In genomic region chr1:132195681-132196080, GRCm38 (mm10) we compare ENCODE assay signal across 21 mouse cellular contexts. TPM values are rescaled to one million over a fixed set of nuclear protein-coding genes. Genes with fewer than 3 reads are reported as not detected.
DNase-seq lines count a peak whose midpoint lies in the region; ATAC-seq and TF ChIP-seq lines count a peak whose summit lies in the region.
"Had no signal": no experiment of that assay in that cellular context is flagged by ENCODE, and none has a peak within 500 bp of the region (broad histone marks: within the 10 kb centered on the region; RNA-seq: fewer than 3 reads in every experiment).

No protein-coding gene starts in this region.

- no peaks in the 10 kb centered on the region for H3K79me2 ChIP-seq in myocyte (ENCODE audit: control insufficient read depth, insufficient read depth)

- H3K27ac ChIP-seq in kidney, embryonic 16.5 days (ENCODE audit: low read length), result peak overlapping the region; percentile 43; the same call in 1 of the 2 replicates
- H3K27ac ChIP-seq in hindbrain, embryonic 14.5 days, result peak overlapping the region; percentile 9; the same call in 1 of the 2 replicates
- no peak overlapping the region for H3K27ac ChIP-seq in kidney, adult 2 months (ENCODE audit: insufficient read depth, low read depth, low read length)
- H3K27ac ChIP-seq: liver, embryonic 14.5 days had no signal

- H3K4me3 ChIP-seq in kidney, embryonic 16.5 days (ENCODE audit: low read length), result no peak overlapping the region
- H3K4me3 ChIP-seq in hindbrain, embryonic 14.5 days (replicated peaks; ENCODE audit: low read length), result no peak overlapping the region
- H3K4me3 ChIP-seq in myocyte, result no peak overlapping the region
- H3K4me3 ChIP-seq in kidney, adult 2 months (ENCODE audit: insufficient read depth, low read depth, low read length), result no peak overlapping the region
- H3K4me3 ChIP-seq: erythroblast, embryonic 14.5 days had no signal

- no peak for TF ChIP-seq CTCF in kidney, adult 2 months (conservative IDR thresholded peaks at IDR 0.05; ENCODE audit: insufficient read depth, insufficient read length, low read depth, low read length)

- no peak for TF ChIP-seq POLR2A in myocyte (IDR thresholded peaks at IDR 0.05; ENCODE audit: insufficient read length, low read depth)
- TF ChIP-seq POLR2A in kidney, adult 2 months (IDR thresholded peaks at IDR 0.05; ENCODE audit: low read depth, low read length), result no peak

- no peaks in the 10 kb centered on the region for H3K36me3 ChIP-seq in kidney, embryonic 16.5 days (ENCODE audit: insufficient read depth, low read length)
- H3K36me3 ChIP-seq in hindbrain, embryonic 14.5 days (replicated peaks; ENCODE audit: control insufficient read depth, insufficient read depth), result no peaks in the 10 kb centered on the region
- no peaks in the 10 kb centered on the region for H3K36me3 ChIP-seq in myocyte (ENCODE audit: control insufficient read depth, insufficient read depth)
- H3K36me3 ChIP-seq in kidney, adult 2 months (ENCODE audit: control insufficient read depth, insufficient read depth, low read length), result no peaks in the 10 kb centered on the region

- DNase-seq in kidney, adult 18-20 months, result no peak
- peak; percentile 51 for DNase-seq in ZHBTc4 (ENCODE audit: low read depth, low spot score)
- no peak for DNase-seq in hindbrain, embryonic 14.5 days (ENCODE audit: low spot score)
- DNase-seq in kidney, adult 2 months, result no peak
- no peak for DNase-seq in layer of hippocampus, postnatal 36 days
- DNase-seq in thymus, postnatal 36 days, result no peak
- DNase-seq: adrenal gland, postnatal 10 days; gastrocnemius, postnatal 14 days; kidney, postnatal 4 days; right cerebral cortex, adult 18-20 months; thymus, postnatal 4 days had no signal

- WGBS in kidney, embryonic 16.5 days, result 42% methylated on average over 5 of the region's 5 CpGs
- WGBS in hindbrain, embryonic 14.5 days, result 33% methylated on average over 5 of the region's 5 CpGs
- WGBS in kidney, adult 2 months, result 71% methylated on average over 5 of the region's 5 CpGs

- no peak for ATAC-seq in kidney, embryonic 16.5 days (ENCODE audit: low FRiP score, low TSS enrichment)
- ATAC-seq in hindbrain, embryonic 14.5 days (ENCODE audit: low FRiP score), result no peak
- ATAC-seq: inflammation-experienced regulatory T-cells, adult 6 months had no signal

- H3K9ac ChIP-seq in kidney, embryonic 16.5 days (replicated peaks; ENCODE audit: low read length), result no peak overlapping the region
- H3K9ac ChIP-seq in hindbrain, embryonic 14.5 days, result peak overlapping the region; percentile 41
- H3K9ac ChIP-seq: liver, embryonic 14.5 days had no signal

- peaks cover 35% of the 10 kb centered on the region for H3K4me1 ChIP-seq in kidney, embryonic 16.5 days (ENCODE audit: insufficient read depth, low read length)
- peaks cover 76% of the 10 kb centered on the region for H3K4me1 ChIP-seq in hindbrain, embryonic 14.5 days (replicated peaks; ENCODE audit: control insufficient read depth, insufficient read depth, low read length)
- H3K4me1 ChIP-seq in kidney, adult 2 months (ENCODE audit: control insufficient read depth, insufficient read depth, low read length), result no peaks in the 10 kb centered on the region

- H3ac ChIP-seq in myocyte (ENCODE audit: control insufficient read depth, insufficient read length), result no peak overlapping the region

- H3K4me2 ChIP-seq in kidney, embryonic 16.5 days (replicated peaks; ENCODE audit: low read depth, low read length), result no peak overlapping the region
- H3K4me2 ChIP-seq in hindbrain, embryonic 14.5 days (replicated peaks), result peak overlapping the region; percentile 83
- H3K4me2 ChIP-seq in myocyte (ENCODE audit: low read depth), result peak overlapping the region; percentile 20

- H3K9me3 ChIP-seq in kidney, embryonic 16.5 days (ENCODE audit: low read length), result no peaks in the 10 kb centered on the region
- H3K9me3 ChIP-seq in hindbrain, embryonic 14.5 days (ENCODE audit: control insufficient read depth, low read length), result no peaks in the 10 kb centered on the region

- peaks cover 67% of the 10 kb centered on the region for H3K27me3 ChIP-seq in kidney, embryonic 16.5 days (ENCODE audit: insufficient read depth, low read length)
- no peaks in the 10 kb centered on the region for H3K27me3 ChIP-seq in hindbrain, embryonic 14.5 days (ENCODE audit: control insufficient read depth, insufficient read depth, low read length)
- peaks cover 18% of the 10 kb centered on the region for H3K27me3 ChIP-seq in myocyte (ENCODE audit: control insufficient read depth, insufficient read depth, insufficient read length)
- peaks cover 2% of the 10 kb centered on the region; the same call in 1 of the 2 replicates for H3K27me3 ChIP-seq in kidney, adult 2 months (replicated peaks; ENCODE audit: control insufficient read depth, insufficient read depth, low read length)

TF ChIP-seq in myocyte, 11 proteins besides CTCF, POLR2A, EP300 and RAD21:
- TF ChIP-seq SRF (IDR thresholded peaks at IDR 0.05; ENCODE audit: control insufficient read depth, insufficient read length, low read depth), result no peak
- TF ChIP-seq MAX (IDR thresholded peaks at IDR 0.05; ENCODE audit: low read depth), result no peak
- no peak for TF ChIP-seq MYOD1 (IDR thresholded peaks at IDR 0.05; ENCODE audit: control insufficient read depth in 1 of 3, insufficient read length in 2 of 3, low read depth in 2 of 3)

RNA-seq across cellular contexts. Expression of gene AC124108.1, which starts 4.4 kb away (rescaled TPM):
- polyA plus RNA-seq in kidney, embryonic 16.5 days (2015; fragmentation: Nextera tagmentation; extraction: Ambion mirVana), result 0.10 and 0.13 TPM in 2 replicates
- polyA plus RNA-seq in hindbrain, embryonic 14.5 days (2014; fragmentation: Nextera tagmentation; extraction: Ambion mirVana), result 3.6 and 3.8 TPM in 2 replicates
- 0.82 TPM for polyA plus RNA-seq in myocyte (2012; fragmentation: generic; extraction: Trizol)
- not detected in 2 replicates for polyA plus RNA-seq in kidney, adult 2 months (2012; rRNA removed)
- under 1 TPM; 0.46 to 0.50 TPM for total RNA-seq in layer of hippocampus, postnatal 36 days (2021)
- total RNA-seq: common myeloid progenitor, adult 5-6 weeks; gastrocnemius, postnatal 14 days; monocyte, adult 5-6 weeks had no signal
- polyA plus RNA-seq: erythroblast, embryonic 14.5 days; heart, embryonic 14.5 days; inflammation-experienced regulatory T-cells, adult 6 months; liver, embryonic 14.5 days had no signal

RNA-seq across cellular contexts. Expression of gene Lemd1, which starts 4.5 kb away (rescaled TPM):
- 0.21 and 0.32 TPM in 2 replicates for polyA plus RNA-seq in kidney, embryonic 16.5 days (2015; fragmentation: Nextera tagmentation; extraction: Ambion mirVana)
- 15.9 and 22.1 TPM in 2 replicates for polyA plus RNA-seq in hindbrain, embryonic 14.5 days (2014; fragmentation: Nextera tagmentation; extraction: Ambion mirVana)
- polyA plus RNA-seq in myocyte (2012; fragmentation: generic; extraction: Trizol), result 0.49 TPM
- polyA plus RNA-seq in kidney, adult 2 months (2012; rRNA removed), result not detected in 2 replicates
- total RNA-seq in layer of hippocampus, postnatal 36 days (2021), result under 1 TPM in 1 of 2 experiments, not detected in 1; 0.58 TPM
- total RNA-seq: common myeloid progenitor, adult 5-6 weeks; gastrocnemius, postnatal 14 days; monocyte, adult 5-6 weeks had no signal
- polyA plus RNA-seq: erythroblast, embryonic 14.5 days; heart, embryonic 14.5 days; inflammation-experienced regulatory T-cells, adult 6 months; liver, embryonic 14.5 days had no signal

RNA-seq across cellular contexts. Expression of gene Gm10188, which starts 33.9 kb away (rescaled TPM):
- polyA plus RNA-seq in kidney, embryonic 16.5 days (2015; fragmentation: Nextera tagmentation; extraction: Ambion mirVana), result not detected in 2 replicates
- polyA plus RNA-seq in hindbrain, embryonic 14.5 days (2014; fragmentation: Nextera tagmentation; extraction: Ambion mirVana), result 0.39 and 0.47 TPM in 2 replicates
- polyA plus RNA-seq in myocyte (2012; fragmentation: generic; extraction: Trizol), result not detected
- not detected in 2 replicates for polyA plus RNA-seq in kidney, adult 2 months (2012; rRNA removed)
- total RNA-seq in layer of hippocampus, postnatal 36 days (2021), result not detected
- total RNA-seq: adrenal gland, postnatal 10 days; common myeloid progenitor, adult 5-6 weeks; gastrocnemius, postnatal 14 days; left cerebral cortex, postnatal 14 days; monocyte, adult 5-6 weeks had no signal
- polyA plus RNA-seq: C2C12; erythroblast, embryonic 14.5 days; heart, embryonic 14.5 days; inflammation-experienced regulatory T-cells, adult 6 months; liver, embryonic 14.5 days had no signal

RNA-seq across cellular contexts. Expression of gene Cdk18, which starts 56.2 kb away (rescaled TPM):
- 9.0 and 9.3 TPM in 2 replicates for polyA plus RNA-seq in kidney, embryonic 16.5 days (2015; fragmentation: Nextera tagmentation; extraction: Ambion mirVana)
- polyA plus RNA-seq in hindbrain, embryonic 14.5 days (2014; fragmentation: Nextera tagmentation; extraction: Ambion mirVana), result 0.37 and 0.63 TPM in 2 replicates
- 33.9 TPM for polyA plus RNA-seq in myocyte (2012; fragmentation: generic; extraction: Trizol)
- polyA plus RNA-seq in kidney, adult 2 months (2012; rRNA removed), result 69.3 and 73.8 TPM in 2 replicates
- 10 to 100 TPM; 23.2 to 27.2 TPM for total RNA-seq in layer of hippocampus, postnatal 36 days (2021)
- total RNA-seq: monocyte, adult 5-6 weeks had no signal
- polyA plus RNA-seq: erythroblast, embryonic 14.5 days; inflammation-experienced regulatory T-cells, adult 6 months had no signal

Comparison
In these comparisons a context has a peak if more than half of its experiments do, and no peak if none do; other contexts are left out.
1. RNA of gene Lemd1, which starts 4.5 kb away (polyA plus RNA-seq): 15.9 to 22.1 TPM in hindbrain, embryonic 14.5 days; 0.49 TPM in myocyte (single experiment), 0.21 to 0.32 TPM in kidney, embryonic 16.5 days and not detected in kidney, adult 2 months; every median in the first group is over 10 times any median in the second.